Mouse (Mus musculus): Measurements from ENCODE around the gene Tmem54. TPM values are rescaled to one million over a fixed set of nuclear protein-coding genes. Genes with fewer than 3 reads are reported as not detected.

The Tmem54 gene
- 1.1 and 5.6 TPM in 2 replicates for polyA plus RNA-seq (2016; fragmentation: Nextera tagmentation; extraction: Ambion mirVana)

DNA sequence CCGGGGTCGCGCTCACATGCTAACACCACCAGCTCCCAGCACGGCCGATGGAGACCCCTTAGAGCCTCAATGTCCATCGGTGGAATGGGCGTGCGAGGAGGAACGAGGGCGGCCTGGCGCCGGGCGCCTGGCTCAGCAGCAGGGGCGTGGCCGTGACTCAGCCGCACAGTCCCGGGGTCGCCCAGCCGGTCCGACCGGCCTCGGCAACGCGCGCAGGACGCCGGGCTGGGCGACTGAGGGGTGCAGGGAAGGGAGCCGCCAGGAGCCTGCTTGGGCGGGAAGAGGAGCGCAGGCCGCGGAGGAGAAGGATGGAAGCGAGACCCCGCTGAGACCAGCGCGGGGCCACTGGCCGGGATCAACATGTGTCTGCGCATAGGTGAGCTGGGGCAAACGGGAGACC, at the start of gene Tmem54:
Gene Tmem54 (plus strand): TSS at position 193 of the 400 bp plus-strand sequence.
- no peak for DNase-seq (ENCODE audit: low spot score)
- Histone ChIP-seq H3K9me3 (no peaks in the 10 kb centered on the region), H3K27me3 (ENCODE audit: insufficient read depth, poor library complexity, severe bottlenecking) (peaks cover 73% of the 10 kb centered on the region), H3K36me3 (no peaks in the 10 kb centered on the region), H3K4me3 (peak within 1 kb of the TSS; percentile 54), H3K4me1 (peaks cover 10% of the 10 kb centered on the region), H3K27ac (0 out of 2 replicates have a peak within 1 kb of the TSS, but pooled peaks have one; percentile 13)
- under 1% methylated on average over 40 of the region's 40 CpGs for WGBS

DNA sequence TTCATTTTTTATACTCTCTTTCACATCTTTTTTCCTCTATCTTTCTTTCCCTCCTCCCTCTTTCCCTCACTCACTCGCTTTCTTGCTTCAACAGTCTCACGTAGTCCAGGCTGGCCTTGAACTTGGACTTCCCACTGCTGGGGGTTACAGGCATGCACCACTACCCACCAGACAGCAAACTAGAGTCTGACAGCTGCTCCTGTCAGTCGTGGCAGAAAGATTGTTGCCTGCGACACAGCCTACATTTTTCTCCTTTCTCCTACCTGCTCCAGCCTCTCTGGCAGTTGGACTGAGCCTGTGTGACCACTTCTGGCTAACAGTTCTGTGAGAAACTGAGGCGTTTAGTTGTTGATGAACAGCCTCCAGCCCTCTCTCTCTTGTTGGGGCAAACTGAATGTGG, 49.8 kb upstream of the Tmem54 start:
- Histone ChIP-seq H3K4me1 (peaks cover 30% of the 10 kb centered on the region), H3K36me3 (no peaks in the 10 kb centered on the region), H3K27me3 (ENCODE audit: insufficient read depth, poor library complexity, severe bottlenecking) (peaks cover 10% of the 10 kb centered on the region), H3K4me3 (no peak overlapping the region), H3K27ac (no peak overlapping the region), H3K9me3 (no peaks in the 10 kb centered on the region)
- 78% methylated on average over 5 of the region's 5 CpGs for WGBS
- no peak for DNase-seq (ENCODE audit: low spot score)

DNA sequence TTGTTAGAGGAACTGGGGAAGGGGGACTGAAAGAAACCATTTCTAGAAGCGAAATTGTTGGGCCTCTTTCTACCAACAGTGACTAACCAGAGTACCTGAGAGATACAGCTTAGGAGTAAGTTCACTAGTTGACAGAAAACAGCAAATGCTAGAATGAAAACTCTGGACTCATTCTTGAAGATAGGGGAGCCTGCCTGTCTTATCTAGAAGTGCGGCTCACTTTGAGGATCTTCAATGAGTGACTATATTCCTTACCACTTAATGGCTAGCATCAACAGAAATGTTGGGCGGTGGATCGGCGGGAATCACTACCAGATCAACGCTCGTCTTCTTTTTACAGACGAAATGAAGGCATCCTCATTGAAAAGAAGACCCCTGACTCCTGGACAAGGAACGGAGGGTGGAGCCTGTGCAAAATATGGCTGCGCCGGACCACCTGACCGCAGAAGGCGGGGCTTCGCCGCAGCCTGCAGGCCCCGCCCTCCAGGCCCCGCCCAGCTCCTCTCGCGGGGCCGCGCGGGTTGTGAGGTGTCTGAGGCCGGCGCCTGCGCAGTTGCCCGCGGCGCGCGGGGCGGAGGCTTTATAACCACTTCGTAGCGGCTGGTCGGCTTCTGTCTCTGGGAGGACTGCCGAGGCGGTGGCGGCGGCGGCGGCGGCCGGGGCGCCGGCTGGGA, 47.7 kb upstream of the Tmem54 start:
- peak overlapping the region; percentile 94 for H3K27ac ChIP-seq
- WGBS = 4% methylated on average over 35 of the region's 44 CpGs
- peak; percentile 98 for DNase-seq (ENCODE audit: low spot score)

DNA sequence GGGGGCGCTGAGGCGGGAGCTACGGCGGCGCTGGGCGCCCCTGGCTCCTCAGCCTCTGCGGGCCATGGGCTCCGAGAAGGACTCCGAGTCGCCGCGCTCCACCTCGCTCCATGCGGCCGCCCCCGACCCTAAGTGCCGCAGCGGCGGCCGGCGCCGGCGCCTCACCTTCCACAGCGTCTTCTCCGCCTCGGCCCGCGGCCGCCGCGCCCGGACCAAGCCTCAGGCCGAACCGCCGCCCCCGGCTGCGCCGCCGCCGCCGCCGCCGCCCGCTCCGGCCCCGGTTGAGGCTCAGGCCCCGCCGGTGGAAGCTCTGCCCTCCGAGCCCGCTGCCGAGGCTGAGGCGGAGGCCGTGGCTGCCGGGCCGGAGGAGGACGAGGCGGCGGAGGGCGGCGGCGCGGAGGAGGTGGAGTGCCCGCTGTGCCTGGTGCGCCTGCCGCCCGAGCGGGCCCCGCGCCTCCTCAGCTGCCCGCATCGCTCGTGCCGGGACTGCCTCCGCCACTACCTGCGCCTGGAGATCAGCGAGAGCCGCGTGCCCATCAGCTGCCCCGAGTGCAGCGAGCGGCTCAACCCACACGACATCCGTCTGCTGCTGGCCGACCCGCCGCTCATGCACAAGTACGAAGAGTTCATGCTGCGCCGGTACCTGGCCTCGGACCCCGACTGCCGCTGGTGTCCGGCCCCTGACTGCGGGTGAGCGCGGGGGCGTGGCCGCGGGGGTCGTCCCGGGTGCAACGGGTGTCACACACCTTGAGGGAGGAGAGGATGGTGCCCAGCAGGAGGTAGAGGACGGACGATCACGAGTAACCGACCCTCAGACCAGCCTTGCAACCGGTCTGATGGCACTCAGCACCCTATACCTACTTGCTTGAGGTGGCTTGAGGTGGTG, 46.9 kb upstream of the Tmem54 start, which contains the start of gene Rnf19b:
Gene Rnf19b (plus strand): TSS at position 65 of the 886 bp plus-strand sequence.
- H3K27me3 ChIP-seq (ENCODE audit: insufficient read depth, poor library complexity, severe bottlenecking) = no peaks in the 10 kb centered on the region
- peak; percentile 83 for DNase-seq (ENCODE audit: low spot score)
- no peaks in the 10 kb centered on the region for H3K9me3 ChIP-seq
- H3K27ac ChIP-seq = peak within 1 kb of the TSS; percentile 94
- H3K36me3 ChIP-seq = no peaks in the 10 kb centered on the region
- peak within 1 kb of the TSS; percentile 92 for H3K4me3 ChIP-seq
- H3K4me1 ChIP-seq = peaks cover 14% of the 10 kb centered on the region
- WGBS = under 1% methylated on average over 100 of the region's 107 CpGs

More for the DNA sequence above, 47.7 kb upstream of the Tmem54 start:
- Histone ChIP-seq H3K4me1 (peaks cover 14% of the 10 kb centered on the region), H3K27me3 (ENCODE audit: insufficient read depth, poor library complexity, severe bottlenecking) (no peaks in the 10 kb centered on the region), H3K4me3 (peak overlapping the region; percentile 92), H3K9me3 (no peaks in the 10 kb centered on the region), H3K36me3 (no peaks in the 10 kb centered on the region)

DNA sequence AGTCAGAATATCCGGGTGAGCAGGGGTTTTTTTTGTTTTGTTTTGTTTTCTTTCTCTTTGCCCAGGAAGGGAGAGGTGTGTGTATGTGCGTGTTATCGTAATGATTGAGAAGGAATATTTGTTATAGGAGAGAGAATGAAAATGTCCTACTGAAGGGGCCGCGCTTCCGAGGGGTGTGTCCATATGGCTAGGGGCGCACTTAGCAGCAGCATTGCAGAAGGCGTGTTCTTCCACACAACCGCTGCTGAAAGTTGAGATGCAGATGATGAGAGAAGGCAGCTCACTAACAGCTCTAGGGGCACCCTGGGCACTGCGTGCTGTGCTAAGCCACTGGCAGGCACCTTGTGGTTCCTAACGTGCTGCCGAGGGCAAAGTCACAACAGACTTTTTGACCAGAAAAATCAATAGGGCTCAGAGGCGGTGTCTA, 46.2 kb upstream of the Tmem54 start:
- H3K4me3 ChIP-seq = peak overlapping the region; percentile 92
- WGBS = 4% methylated on average over 13 of the region's 13 CpGs
- no peak for DNase-seq (ENCODE audit: low spot score)
- peak overlapping the region; percentile 94 for H3K27ac ChIP-seq
- no peaks in the 10 kb centered on the region for H3K27me3 ChIP-seq (ENCODE audit: insufficient read depth, poor library complexity, severe bottlenecking)
- no peaks in the 10 kb centered on the region for H3K36me3 ChIP-seq
- no peaks in the 10 kb centered on the region for H3K9me3 ChIP-seq
- H3K4me1 ChIP-seq = peaks cover 14% of the 10 kb centered on the region

DNA sequence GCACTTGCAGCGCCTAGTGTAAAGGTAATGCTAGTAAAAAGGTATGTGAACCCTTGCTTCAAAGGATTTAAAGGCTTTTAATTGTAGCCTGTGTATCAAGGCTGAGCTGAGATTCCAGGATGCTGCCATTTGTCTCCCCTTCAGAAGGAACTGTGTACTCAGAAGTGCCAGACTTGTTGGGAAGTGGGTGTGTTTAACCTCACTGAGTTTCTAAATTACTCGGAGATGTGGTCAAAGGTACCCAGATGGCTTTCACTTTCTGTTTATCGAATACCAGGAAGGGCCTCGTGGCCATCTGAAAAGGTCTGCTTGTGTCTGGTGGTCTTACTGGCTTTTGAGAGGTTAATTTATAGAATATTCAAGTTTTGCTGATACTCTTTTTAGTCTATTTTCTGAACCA, 45.4 kb upstream of the Tmem54 start:
- Histone ChIP-seq H3K4me3 (peak overlapping the region; percentile 92), H3K36me3 (no peaks in the 10 kb centered on the region), H3K27ac (no peak overlapping the region), H3K27me3 (ENCODE audit: insufficient read depth, poor library complexity, severe bottlenecking) (no peaks in the 10 kb centered on the region), H3K4me1 (peaks cover 14% of the 10 kb centered on the region), H3K9me3 (no peaks in the 10 kb centered on the region)
- no peak for DNase-seq (ENCODE audit: low spot score)
- 43% methylated on average over 4 of the region's 4 CpGs for WGBS

DNA sequence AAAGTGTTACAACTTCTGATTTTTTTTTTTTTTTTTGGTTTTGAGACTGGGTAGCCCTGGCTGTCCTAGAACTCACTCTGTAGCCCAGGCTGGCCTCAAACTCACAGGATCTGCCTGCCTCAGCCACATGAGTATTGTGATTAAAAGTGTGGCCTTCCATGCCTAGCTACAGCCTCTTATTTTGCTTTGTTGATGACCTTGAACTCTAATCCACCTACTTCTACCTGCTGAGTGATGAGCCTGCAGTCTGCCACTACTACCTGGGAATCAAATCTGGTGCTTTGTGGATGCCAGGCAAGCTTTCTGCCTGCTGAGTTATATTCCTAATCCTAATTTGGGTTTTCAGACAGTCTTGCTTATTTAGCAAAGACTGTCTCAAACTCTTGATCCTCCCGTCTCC, 43.9 kb upstream of the Tmem54 start:
- 95% methylated on average over 1 of the region's 1 CpGs for WGBS
- DNase-seq (ENCODE audit: low spot score) = no peak

DNA sequence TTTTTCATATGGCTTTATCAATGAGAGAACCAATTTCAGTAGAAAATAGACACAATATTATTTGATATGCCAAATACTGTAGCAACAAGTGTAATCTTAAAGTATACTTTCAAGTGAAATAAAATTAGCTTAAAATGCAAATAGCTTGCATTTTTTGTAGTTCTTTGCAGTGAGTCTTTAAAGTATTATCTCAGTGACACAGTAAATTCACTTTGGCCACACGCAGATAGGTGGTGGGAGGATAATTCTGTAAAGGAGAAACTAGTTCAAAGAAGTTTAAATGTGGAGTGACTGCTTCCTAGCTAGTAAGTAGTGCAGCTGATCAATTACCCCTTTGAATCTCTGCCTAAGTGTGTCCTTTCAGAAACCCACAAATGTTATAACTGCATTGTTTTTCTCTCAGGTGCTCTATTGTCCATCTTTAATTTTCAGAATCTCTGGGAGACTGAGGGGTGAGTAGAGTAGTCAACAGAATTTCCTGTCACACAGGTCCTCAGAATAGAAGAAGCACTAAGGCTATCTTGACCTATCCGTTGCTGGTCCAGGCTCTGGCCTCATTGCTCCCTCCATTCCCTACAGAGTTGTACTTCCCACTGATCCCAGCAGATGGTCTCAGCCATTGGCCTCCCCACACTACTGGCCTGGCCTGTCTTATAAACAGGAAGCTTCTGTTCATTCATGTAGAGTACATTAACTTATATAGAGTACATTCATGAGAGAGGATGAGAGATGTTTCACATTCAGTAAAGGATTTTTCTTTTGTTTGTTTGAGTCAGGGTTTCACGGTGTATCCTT, 42.9 kb upstream of the Tmem54 start:
- no peak overlapping the region for H3K4me3 ChIP-seq
- no peaks in the 10 kb centered on the region for H3K27me3 ChIP-seq (ENCODE audit: insufficient read depth, poor library complexity, severe bottlenecking)
- no peaks in the 10 kb centered on the region for H3K36me3 ChIP-seq
- no peak for DNase-seq (ENCODE audit: low spot score)
- WGBS = 78% methylated on average over 3 of the region's 3 CpGs
- H3K9me3 ChIP-seq = no peaks in the 10 kb centered on the region
- H3K4me1 ChIP-seq = peaks cover 14% of the 10 kb centered on the region
- no peak overlapping the region for H3K27ac ChIP-seq

More for the DNA sequence above, 43.9 kb upstream of the Tmem54 start:
- Histone ChIP-seq H3K27ac (no peak overlapping the region), H3K9me3 (no peaks in the 10 kb centered on the region), H3K4me3 (no peak overlapping the region), H3K27me3 (ENCODE audit: insufficient read depth, poor library complexity, severe bottlenecking) (no peaks in the 10 kb centered on the region), H3K36me3 (no peaks in the 10 kb centered on the region), H3K4me1 (peaks cover 14% of the 10 kb centered on the region)

DNA sequence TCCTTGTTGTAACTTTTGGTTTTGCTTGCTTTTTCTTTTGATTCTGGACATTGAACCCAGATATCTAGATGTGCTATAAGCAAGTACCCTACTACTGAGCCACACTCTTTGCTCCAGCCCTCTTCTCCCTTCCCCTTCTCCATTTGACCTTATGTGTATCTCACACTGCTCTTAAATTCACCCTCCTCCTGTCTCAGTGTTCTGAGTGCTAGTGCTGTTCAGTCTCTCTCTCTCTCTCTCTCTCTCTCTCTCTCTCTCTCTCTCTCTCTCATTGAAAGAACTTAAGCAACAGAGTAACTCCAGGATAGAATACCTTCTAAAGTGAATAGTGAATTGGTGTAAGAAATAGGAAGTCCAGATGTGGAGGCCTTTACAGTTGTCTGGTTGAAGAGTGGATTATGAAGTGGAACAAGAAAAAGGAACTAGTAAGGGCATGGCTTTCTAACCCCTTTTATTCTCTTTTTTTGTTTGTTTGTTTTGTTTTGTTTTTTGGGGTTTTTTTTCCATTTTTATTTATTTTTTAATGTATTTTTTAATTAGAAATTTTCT, 39.6 kb upstream of the Tmem54 start:
- no peaks in the 10 kb centered on the region for H3K36me3 ChIP-seq
- no peak overlapping the region for H3K4me3 ChIP-seq
- H3K4me1 ChIP-seq = no peaks in the 10 kb centered on the region
- DNase-seq (ENCODE audit: low spot score) = no peak
- H3K27ac ChIP-seq = no peak overlapping the region
- H3K9me3 ChIP-seq = no peaks in the 10 kb centered on the region
- no peaks in the 10 kb centered on the region for H3K27me3 ChIP-seq (ENCODE audit: insufficient read depth, poor library complexity, severe bottlenecking)

DNA sequence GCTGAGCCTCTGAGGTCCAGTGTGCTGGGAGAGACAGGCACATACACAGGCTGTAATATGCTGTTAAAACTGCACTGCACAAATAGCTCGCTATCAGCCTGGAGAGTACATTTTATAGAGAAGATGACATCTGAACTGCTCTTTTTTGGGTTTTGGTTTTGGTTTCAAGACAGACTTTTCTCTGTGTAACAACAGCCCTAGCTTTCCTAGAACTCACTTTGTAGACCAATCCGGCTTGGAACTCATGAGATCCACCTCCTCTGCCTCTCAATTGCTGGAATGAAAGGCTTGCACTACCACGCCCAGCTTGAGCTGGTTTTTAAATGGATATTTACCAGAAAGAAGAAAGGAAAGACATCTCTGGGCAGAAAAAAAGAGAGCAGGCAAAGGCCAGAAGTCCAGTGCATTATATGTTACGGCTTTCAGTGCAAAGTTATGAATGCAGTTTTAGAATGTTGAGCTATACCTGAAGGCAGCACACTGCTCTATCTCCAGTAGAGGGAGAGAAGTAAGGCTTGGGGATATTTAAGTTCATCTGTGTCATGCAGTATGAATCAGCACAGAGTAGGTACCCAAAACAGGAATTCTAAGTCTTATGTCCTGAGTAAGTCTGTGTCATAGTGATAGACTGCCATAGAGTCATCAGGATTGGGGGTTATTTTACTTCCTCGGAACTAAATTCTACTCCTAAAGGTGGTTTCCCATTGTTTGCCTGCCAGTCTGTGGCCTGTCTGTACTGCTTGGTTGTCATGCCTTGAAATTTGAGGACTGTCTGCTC, 37.5 kb upstream of the Tmem54 start:
- H3K4me1 ChIP-seq = no peaks in the 10 kb centered on the region
- no peaks in the 10 kb centered on the region for H3K9me3 ChIP-seq
- H3K27me3 ChIP-seq (ENCODE audit: insufficient read depth, poor library complexity, severe bottlenecking) = no peaks in the 10 kb centered on the region
- H3K27ac ChIP-seq = no peak overlapping the region
- no peak for DNase-seq (ENCODE audit: low spot score)
- H3K4me3 ChIP-seq = no peak overlapping the region
- H3K36me3 ChIP-seq = no peaks in the 10 kb centered on the region
- 86% methylated on average over 5 of the region's 5 CpGs for WGBS

DNA sequence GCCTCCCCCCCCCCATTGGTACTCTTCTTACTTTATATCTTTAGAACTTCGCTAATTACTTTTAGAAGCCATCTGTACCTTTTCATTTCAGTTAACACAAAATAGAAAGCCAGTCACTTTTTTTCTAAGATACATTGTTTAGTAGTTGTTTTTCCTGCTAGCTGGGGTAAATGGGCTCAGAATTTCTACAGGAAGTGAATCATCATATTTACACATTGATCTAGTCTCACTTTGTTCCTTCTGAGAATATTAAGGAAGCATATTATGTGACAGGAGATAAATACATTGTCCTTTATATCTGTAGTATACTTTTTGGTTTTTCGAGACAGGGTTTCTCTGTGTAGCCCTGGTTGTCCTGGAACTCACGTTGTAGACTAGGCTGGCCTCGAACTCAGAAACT, 36.5 kb upstream of the Tmem54 start:
- Histone ChIP-seq H3K4me1 (no peaks in the 10 kb centered on the region), H3K27me3 (ENCODE audit: insufficient read depth, poor library complexity, severe bottlenecking) (no peaks in the 10 kb centered on the region), H3K27ac (no peak overlapping the region), H3K36me3 (peaks cover 6% of the 10 kb centered on the region; the same call in 1 of the 2 replicates), H3K9me3 (no peaks in the 10 kb centered on the region), H3K4me3 (no peak overlapping the region)
- DNase-seq (ENCODE audit: low spot score) = no peak
- 95% methylated on average over 4 of the region's 4 CpGs for WGBS

DNA sequence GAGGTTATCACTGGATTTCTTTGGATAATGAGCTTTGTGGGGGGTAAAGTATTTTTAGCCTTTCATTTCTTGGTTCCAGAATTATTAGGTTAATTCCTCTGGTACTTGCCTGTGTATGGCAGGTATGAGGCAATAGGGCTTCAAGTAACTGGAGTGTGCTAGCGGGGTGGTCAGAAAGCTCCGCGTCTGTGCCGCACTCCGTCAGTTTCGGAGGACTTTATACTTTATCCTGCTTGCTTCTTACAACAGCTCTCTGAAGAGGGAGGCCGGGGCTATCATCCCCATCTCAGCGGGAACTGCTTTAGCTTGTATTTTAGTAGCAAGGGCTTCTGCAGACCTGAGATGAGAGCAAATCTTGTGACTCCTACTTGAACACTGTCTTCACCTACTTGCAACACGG, 26.2 kb upstream of the Tmem54 start:
- DNase-seq (ENCODE audit: low spot score) = no peak
- 89% methylated on average over 9 of the region's 9 CpGs for WGBS
- peaks cover 85% of the 10 kb centered on the region for H3K36me3 ChIP-seq

More for the DNA sequence above, 26.2 kb upstream of the Tmem54 start:
- H3K27me3 ChIP-seq (ENCODE audit: insufficient read depth, poor library complexity, severe bottlenecking) = no peaks in the 10 kb centered on the region
- 0 out of 2 replicates have a peak, but pooled peaks cover 4% of the 10 kb centered on the region for H3K9me3 ChIP-seq
- H3K27ac ChIP-seq = no peak overlapping the region
- H3K4me1 ChIP-seq = no peaks in the 10 kb centered on the region
- H3K4me3 ChIP-seq = no peak overlapping the region
